Comparison of ENCODE assay signal across 12 mouse cellular contexts in the genomic region with DNA sequence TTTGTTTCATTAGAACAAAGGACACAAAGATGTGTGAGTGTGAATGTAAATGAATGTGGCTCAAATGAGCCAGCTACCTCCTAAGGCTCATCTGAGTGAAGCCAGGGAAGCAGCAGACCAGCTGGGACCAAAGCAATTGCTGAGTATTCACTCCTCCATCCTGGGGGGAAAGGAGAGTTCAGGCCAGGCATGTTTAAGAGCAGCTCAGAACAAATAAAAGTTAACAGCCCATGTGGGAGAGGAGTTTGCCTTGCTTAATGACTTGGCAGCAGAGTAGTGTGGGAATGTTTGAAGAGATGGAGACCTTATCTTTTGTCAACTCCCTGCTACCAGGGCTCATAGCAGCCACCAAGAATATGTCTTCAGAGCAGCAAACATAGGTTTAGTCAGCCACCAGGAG.
"Had no signal": no experiment of that assay in that cellular context is flagged by ENCODE, and none has a peak within 500 bp of the region (broad histone marks: within the 10 kb centered on the region; RNA-seq: fewer than 3 reads in every experiment).

No protein-coding gene starts in this region.

- H3K4me3 ChIP-seq: intestine, embryonic 15.5 days; left cerebral cortex, adult 2 months; midbrain, embryonic 12.5 days; myocyte; neural tube, embryonic 12.5 days had no signal

- DNase-seq: kidney, postnatal 25 days; lung, adult 18-20 months; right cerebral cortex, adult 18-20 months; right cerebral cortex, postnatal 25 days; thymus, postnatal 36 days had no signal

- H3K27me3 ChIP-seq: intestine, embryonic 15.5 days; midbrain, embryonic 12.5 days; neural tube, embryonic 12.5 days had no signal

- H3K27ac ChIP-seq: hindbrain, embryonic 14.5 days; intestine, embryonic 15.5 days; left cerebral cortex, adult 2 months; liver, embryonic 14.5 days; midbrain, embryonic 12.5 days; neural tube, embryonic 12.5 days had no signal

- H3K36me3 ChIP-seq: intestine, embryonic 15.5 days; midbrain, embryonic 12.5 days; neural tube, embryonic 12.5 days had no signal

- H3K4me2 ChIP-seq: hindbrain, embryonic 14.5 days; intestine, embryonic 15.5 days; midbrain, embryonic 12.5 days; neural tube, embryonic 12.5 days had no signal

- H3K9ac ChIP-seq: hindbrain, embryonic 14.5 days; intestine, embryonic 15.5 days; liver, embryonic 14.5 days; midbrain, embryonic 12.5 days; neural tube, embryonic 12.5 days had no signal

- H3K9me3 ChIP-seq: intestine, embryonic 15.5 days; midbrain, embryonic 12.5 days; neural tube, embryonic 12.5 days had no signal

- H3K4me1 ChIP-seq: intestine, embryonic 15.5 days; midbrain, embryonic 12.5 days; neural tube, embryonic 12.5 days had no signal

- ATAC-seq: intestine, embryonic 15.5 days had no signal
